Mouse (Mus musculus) small intestine, adult 2 months (tissue): ENCODE data around the gene Thsd7a. TPM values are rescaled to one million over a fixed set of nuclear protein-coding genes. Genes with fewer than 3 reads are reported as not detected.

Source experiments
- H3K27ac ChIP-seq: fragments of 200-500 bp; 2 replicates; pipeline ENCODE4 v1.5.1; 2012; ENCODE audit warnings: low read depth, low read length, control low read depth, inconsistent platforms; ENCODE audit not compliant: insufficient read depth
- H3K27me3 ChIP-seq: fragments of 200-500 bp; 2 replicates; pipeline ENCODE4 v1.6.1; 2012; ENCODE audit warnings: mild to moderate bottlenecking, moderate library complexity, low read length, inconsistent platforms; ENCODE audit not compliant: control insufficient read depth, insufficient read depth
- H3K36me3 ChIP-seq: fragments of 200-500 bp; 2 replicates; pipeline ENCODE4 v1.6.1; 2012; ENCODE audit warnings: mild to moderate bottlenecking, low read length, control low read depth, inconsistent platforms; ENCODE audit not compliant: control insufficient read depth, insufficient read depth
- H3K4me1 ChIP-seq: fragments of 200-500 bp; 2 replicates; pipeline ENCODE4 v1.6.1; 2012; ENCODE audit warnings: low read length, inconsistent platforms, mixed read lengths; ENCODE audit not compliant: control insufficient read depth, insufficient read depth, insufficient read length
- H3K4me3 ChIP-seq: fragments of 200-500 bp; 2 replicates; pipeline ENCODE4 v1.5.1; 2012; ENCODE audit warnings: low read depth, mild to moderate bottlenecking, control low read depth, inconsistent platforms, low read length, moderate library complexity
- CTCF ChIP-seq: fragments of 200-500 bp; IDR thresholded peaks from 2 replicates; pipeline ENCODE4 v1.5.1; 2012; ENCODE audit warnings: low read depth, mild to moderate bottlenecking, control low read depth, inconsistent platforms, low read length, moderate library complexity, mixed read lengths; ENCODE audit not compliant: insufficient replicate concordance, insufficient read length; ENCODE audit errors: extremely low read depth
- POLR2A ChIP-seq: fragments of 200-500 bp; IDR thresholded peaks from 2 replicates; pipeline ENCODE4 v1.6.1; 2012; ENCODE audit warnings: low read depth, mild to moderate bottlenecking, control low read depth, inconsistent platforms, low read length, moderate library complexity
- WGBS: fragments of 180-500 bp; shearing (Covaris S2); methylation state at CpG from one replicate; pipeline ENCODE4 v1.1.7; 2018; 5-methylcytosine and 5-hydroxymethylcytosine counted together
- polyA plus RNA-seq: library from polyadenylated mRNA; depleted of rRNA; stranded (reverse); fragments of >200 nt; gene quantifications from 2 replicates; pipeline ENCODE4 v1.2.3, GENCODE M21; 2012

Gene Thsd7a
- polyA plus RNA-seq, 1 experiment, result 1.8 TPM

GRCm38 (mm10) chr6:12336590-12337584 lies 412.3 kb downstream of the Thsd7a start:
- Histone ChIP-seq H3K4me3 (no peak overlapping the region), H3K27me3 (no peaks in the 10 kb centered on the region), H3K27ac (no peak overlapping the region), H3K4me1 (no peaks in the 10 kb centered on the region), H3K36me3 (no peaks in the 10 kb centered on the region)
- 77% methylated on average over 14 of the region's 14 CpGs for WGBS
- TF ChIP-seq CTCF, result no peak
- TF ChIP-seq POLR2A, result no peak

- no peaks in the 10 kb centered on the region for H3K4me1 ChIP-seq
- WGBS, result 53% methylated on average over 7 of the region's 7 CpGs
- no peak for TF ChIP-seq CTCF
- TF ChIP-seq POLR2A, result no peak
- H3K36me3 ChIP-seq, result no peaks in the 10 kb centered on the region
- H3K27me3 ChIP-seq, result no peaks in the 10 kb centered on the region
- H3K27ac ChIP-seq, result no peak overlapping the region
- no peak overlapping the region for H3K4me3 ChIP-seq
Measured at GRCm38 (mm10) chr6:12315070-12315909, 433.9 kb downstream of the Thsd7a start.

- WGBS, result 87% methylated on average over 2 of the region's 2 CpGs
- no peaks in the 10 kb centered on the region for H3K36me3 ChIP-seq
- H3K4me1 ChIP-seq, result no peaks in the 10 kb centered on the region
- no peak overlapping the region for H3K27ac ChIP-seq
- no peaks in the 10 kb centered on the region for H3K27me3 ChIP-seq
- TF ChIP-seq POLR2A (no peak), CTCF (no peak)
- H3K4me3 ChIP-seq, result no peak overlapping the region
Measured at GRCm38 (mm10) chr6:12307502-12307901, 441.7 kb downstream of the Thsd7a start.

DNA sequence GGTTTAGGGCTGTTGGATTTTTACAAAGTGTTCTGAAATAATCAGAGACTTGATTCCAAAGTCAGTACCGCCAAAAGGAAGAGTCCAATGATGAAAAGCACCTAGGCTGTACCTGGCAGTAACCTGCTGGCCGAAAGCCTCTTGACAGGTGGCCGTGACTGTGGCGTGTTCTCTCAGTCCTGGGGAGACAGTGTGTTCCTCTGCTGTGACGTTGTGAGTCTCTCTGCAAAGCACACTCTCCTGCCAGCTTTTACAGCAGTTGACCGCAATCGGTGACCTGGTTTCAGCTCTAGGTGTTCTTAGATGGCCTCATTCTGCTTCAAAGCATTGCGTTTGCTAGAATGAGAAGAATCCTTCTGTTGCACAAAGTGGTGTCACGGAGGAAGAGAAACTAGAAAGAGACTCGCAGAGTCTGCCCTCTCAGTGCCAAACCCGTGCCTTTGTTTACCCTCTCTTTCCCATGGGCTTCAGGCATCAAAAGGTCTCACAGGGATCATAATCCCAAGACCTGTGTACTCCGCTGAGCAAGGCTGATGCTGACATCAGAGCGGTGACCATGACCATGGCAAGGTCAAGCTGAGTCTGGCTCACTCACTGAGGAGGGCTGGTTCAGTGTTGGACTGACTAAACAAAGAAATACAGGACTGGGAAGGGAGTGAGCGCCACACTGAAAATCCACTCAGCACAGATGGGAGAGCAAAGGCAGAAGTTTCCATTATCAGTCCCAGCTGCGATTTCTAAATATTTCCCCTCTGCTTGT lies 486.4 kb downstream of the Thsd7a start:
- no peak for TF ChIP-seq POLR2A
- no peak for TF ChIP-seq CTCF
- Histone ChIP-seq H3K4me1 (no peaks in the 10 kb centered on the region), H3K27ac (no peak overlapping the region), H3K36me3 (no peaks in the 10 kb centered on the region), H3K4me3 (no peak overlapping the region), H3K27me3 (no peaks in the 10 kb centered on the region)
- 78% methylated on average over 15 of the region's 15 CpGs for WGBS
